Mouse (Mus musculus): Measurements from ENCODE around the gene Gm47841.

DNA sequence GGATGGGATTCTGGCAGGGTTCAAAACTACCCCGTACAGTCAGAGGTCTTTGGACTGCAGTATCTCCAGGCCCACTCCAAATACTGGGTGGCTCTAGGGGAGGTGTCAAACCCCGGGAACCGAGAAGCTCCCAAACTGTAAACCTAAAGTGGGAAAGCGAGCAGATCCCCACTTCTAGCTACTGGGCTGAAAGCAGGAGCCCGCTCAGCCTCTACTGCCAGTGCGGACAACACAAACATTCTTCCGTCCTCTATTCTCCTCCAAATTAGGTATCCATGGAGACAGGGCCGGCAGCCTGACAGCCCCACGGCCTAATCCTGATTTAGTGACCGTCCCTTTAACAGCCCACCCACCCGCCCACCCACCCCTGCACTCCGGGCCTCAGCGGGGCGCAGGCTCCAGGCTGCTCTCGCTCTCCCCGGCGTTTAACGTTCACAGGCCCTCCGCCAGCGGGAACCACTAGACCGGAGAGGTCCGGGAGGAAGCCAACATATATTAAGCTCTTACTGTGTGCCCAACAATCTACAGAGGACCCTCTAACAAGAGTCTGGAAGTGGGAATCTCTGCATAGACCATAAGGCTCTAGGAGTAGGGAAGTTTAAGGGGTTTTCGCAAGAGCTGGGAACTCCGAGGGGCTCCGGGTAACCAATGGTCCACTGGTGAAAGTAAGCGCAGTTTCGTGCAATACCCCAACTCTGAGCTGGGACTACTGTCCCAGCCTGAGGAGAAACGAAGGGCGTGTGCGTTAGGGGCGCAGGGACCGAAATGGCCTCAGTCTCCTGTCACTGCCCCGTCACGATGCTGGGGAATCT is 30.0 kb upstream of the Gm47841 start:
- no peak for TF ChIP-seq CTCF (IDR thresholded peaks at IDR 0.05; ENCODE audit: low read depth)
- TF ChIP-seq EP300 (IDR thresholded peaks at IDR 0.05; ENCODE audit: low read depth), result no peak
